ENCODE assay signal across 16 mouse cellular contexts in the genomic region with DNA sequence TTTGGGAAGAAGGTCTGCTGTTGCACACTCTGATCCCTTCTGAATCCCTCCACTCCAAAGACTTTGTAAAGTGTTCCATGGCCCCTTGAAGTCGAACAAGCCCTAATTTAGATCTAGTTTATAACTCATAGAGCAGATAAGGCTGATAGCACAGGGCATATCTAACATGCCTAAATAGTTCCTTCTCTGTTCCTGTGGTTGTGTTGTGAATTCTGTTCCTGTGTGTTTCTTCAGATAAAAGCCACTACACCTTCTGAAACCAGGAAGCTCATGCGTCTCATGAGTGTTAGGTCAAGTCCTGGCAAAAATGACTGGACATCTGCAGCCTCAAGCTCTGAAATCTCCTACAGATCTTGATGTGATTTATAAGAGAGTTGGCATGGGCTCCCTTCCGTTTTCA.
"Had no signal": no experiment of that assay in that cellular context is flagged by ENCODE, and none has a peak within 500 bp of the region (broad histone marks: within the 10 kb centered on the region; RNA-seq: fewer than 3 reads in every experiment).

No protein-coding gene starts in this region.

- H3K4me1 ChIP-seq: neural tube, embryonic 15.5 days; stomach, embryonic 15.5 days had no signal

- H3K4me3 ChIP-seq: neural tube, embryonic 13.5 days; neural tube, embryonic 15.5 days; stomach, embryonic 15.5 days had no signal

- H3K27me3 ChIP-seq: neural tube, embryonic 13.5 days; neural tube, embryonic 15.5 days; stomach, embryonic 15.5 days had no signal

- H3K27ac ChIP-seq: neural tube, embryonic 13.5 days; neural tube, embryonic 15.5 days; stomach, embryonic 15.5 days; stomach, postnatal 0 days had no signal

- H3K9me3 ChIP-seq: neural tube, embryonic 13.5 days; neural tube, embryonic 15.5 days; stomach, embryonic 15.5 days had no signal

- DNase-seq: retina, postnatal 1 day; right cerebral cortex, adult 18-20 months; right cerebral cortex, postnatal 14 days; right cerebral cortex, postnatal 25 days; right cerebral cortex, postnatal 4 days; spleen, adult 18-20 months; thymus, adult 18-20 months; thymus, adult 2 months; thymus, postnatal 14 days; thymus, postnatal 25 days; thymus, postnatal 36 days; thymus, postnatal 4 days had no signal

- H3K36me3 ChIP-seq: neural tube, embryonic 13.5 days; neural tube, embryonic 15.5 days; stomach, embryonic 15.5 days had no signal

- H3K4me2 ChIP-seq: neural tube, embryonic 13.5 days; neural tube, embryonic 15.5 days; stomach, embryonic 15.5 days had no signal

- H3K9ac ChIP-seq: neural tube, embryonic 13.5 days; neural tube, embryonic 15.5 days; stomach, embryonic 15.5 days had no signal
